Mouse (Mus musculus): Measurements from ENCODE around the gene Itpripl2.

Gene Itpripl2

GRCm38 (mm10) chr7:118437101-118437802, 54.5 kb downstream of the Itpripl2 start:
- DNase-seq, result peak; percentile 59

Measured in retina, postnatal 1 day (tissue).